Mouse (Mus musculus): ENCODE data around the gene Prickle2. TPM values are rescaled to one million over a fixed set of nuclear protein-coding genes. Genes with fewer than 3 reads are reported as not detected.

Gene Prickle2
- polyA plus RNA-seq, 1 experiment from 2014 or later: 1.7 TPM

GRCm38 (mm10) chr6:92726121-92726520, 20.2 kb upstream of the Prickle2 start:
- Histone ChIP-seq H3K9me3 (ENCODE audit: control insufficient read depth, low read length) (no peaks in the 10 kb centered on the region), H3K9ac (ENCODE audit: low read depth, low read length) (no peak overlapping the region), H3K36me3 (ENCODE audit: control insufficient read depth, insufficient read depth, low read length) (no peaks in the 10 kb centered on the region), H3K4me2 (no peak overlapping the region), H3K27ac (ENCODE audit: low read depth, low read length) (no peak overlapping the region), H3K27me3 (replicated peaks; ENCODE audit: control insufficient read depth, insufficient read depth, low read length) (no peaks in the 10 kb centered on the region), H3K4me1 (replicated peaks; ENCODE audit: control insufficient read depth, insufficient read depth, low read length) (no peaks in the 10 kb centered on the region), H3K4me3 (ENCODE audit: low read depth, low read length) (no peak overlapping the region)
- no peak for DNase-seq (ENCODE audit: low spot score)
- ATAC-seq (replicated peaks; ENCODE audit: low FRiP score): no peak
- WGBS: 66% methylated on average over 5 of the region's 5 CpGs

GRCm38 (mm10) chr6:92724394-92724793, 18.4 kb upstream of the Prickle2 start:
- Histone ChIP-seq H3K9ac (ENCODE audit: low read depth, low read length) (no peak overlapping the region), H3K4me1 (replicated peaks; ENCODE audit: control insufficient read depth, insufficient read depth, low read length) (no peaks in the 10 kb centered on the region), H3K36me3 (ENCODE audit: control insufficient read depth, insufficient read depth, low read length) (no peaks in the 10 kb centered on the region), H3K4me2 (no peak overlapping the region), H3K27ac (ENCODE audit: low read depth, low read length) (no peak overlapping the region), H3K4me3 (ENCODE audit: low read depth, low read length) (no peak overlapping the region), H3K9me3 (ENCODE audit: control insufficient read depth, low read length) (no peaks in the 10 kb centered on the region), H3K27me3 (replicated peaks; ENCODE audit: control insufficient read depth, insufficient read depth, low read length) (no peaks in the 10 kb centered on the region)
- no peak for ATAC-seq (replicated peaks; ENCODE audit: low FRiP score)
- WGBS: 69% methylated on average over 2 of the region's 2 CpGs
- no peak for DNase-seq (ENCODE audit: low spot score)

GRCm38 (mm10) chr6:92715806-92716205, 9.9 kb upstream of the Prickle2 start:
- ATAC-seq (replicated peaks; ENCODE audit: low FRiP score) (no peak), DNase-seq (ENCODE audit: low spot score) (no peak)
- H3K4me1 ChIP-seq (replicated peaks; ENCODE audit: control insufficient read depth, insufficient read depth, low read length): no peaks in the 10 kb centered on the region

GRCm38 (mm10) chr6:92714748-92715147, 8.8 kb upstream of the Prickle2 start:
- H3K27me3 ChIP-seq (replicated peaks; ENCODE audit: control insufficient read depth, insufficient read depth, low read length): no peaks in the 10 kb centered on the region
- ATAC-seq (replicated peaks; ENCODE audit: low FRiP score) (no peak), DNase-seq (ENCODE audit: low spot score) (no peak)
- WGBS: 81% methylated on average over 4 of the region's 4 CpGs
- H3K4me1 ChIP-seq (replicated peaks; ENCODE audit: control insufficient read depth, insufficient read depth, low read length): no peaks in the 10 kb centered on the region
- no peak overlapping the region for H3K9ac ChIP-seq (ENCODE audit: low read depth, low read length)
- H3K27ac ChIP-seq (ENCODE audit: low read depth, low read length): no peak overlapping the region
- no peak overlapping the region for H3K4me2 ChIP-seq
- H3K36me3 ChIP-seq (ENCODE audit: control insufficient read depth, insufficient read depth, low read length): no peaks in the 10 kb centered on the region
- H3K4me3 ChIP-seq (ENCODE audit: low read depth, low read length): no peak overlapping the region
- no peaks in the 10 kb centered on the region for H3K9me3 ChIP-seq (ENCODE audit: control insufficient read depth, low read length)

More at GRCm38 (mm10) chr6:92715806-92716205, 9.9 kb upstream of the Prickle2 start:
- Histone ChIP-seq H3K4me2 (no peak overlapping the region), H3K9ac (ENCODE audit: low read depth, low read length) (no peak overlapping the region), H3K27ac (ENCODE audit: low read depth, low read length) (no peak overlapping the region), H3K36me3 (ENCODE audit: control insufficient read depth, insufficient read depth, low read length) (no peaks in the 10 kb centered on the region), H3K9me3 (ENCODE audit: control insufficient read depth, low read length) (no peaks in the 10 kb centered on the region), H3K27me3 (replicated peaks; ENCODE audit: control insufficient read depth, insufficient read depth, low read length) (no peaks in the 10 kb centered on the region), H3K4me3 (ENCODE audit: low read depth, low read length) (no peak overlapping the region)
- WGBS: 52% methylated on average over 3 of the region's 3 CpGs

- ATAC-seq (replicated peaks; ENCODE audit: low FRiP score) (no peak), DNase-seq (ENCODE audit: low spot score) (no peak)
- H3K9ac ChIP-seq (ENCODE audit: low read depth, low read length): no peak overlapping the region
- H3K36me3 ChIP-seq (ENCODE audit: control insufficient read depth, insufficient read depth, low read length): no peaks in the 10 kb centered on the region
- no peak overlapping the region for H3K4me2 ChIP-seq
- H3K27me3 ChIP-seq (replicated peaks; ENCODE audit: control insufficient read depth, insufficient read depth, low read length): peaks cover 17% of the 10 kb centered on the region
- 65% methylated on average over 4 of the region's 4 CpGs for WGBS
- H3K27ac ChIP-seq (ENCODE audit: low read depth, low read length): no peak overlapping the region
- H3K9me3 ChIP-seq (ENCODE audit: control insufficient read depth, low read length): no peaks in the 10 kb centered on the region
- no peaks in the 10 kb centered on the region; the same call in 1 of the 2 replicates for H3K4me1 ChIP-seq (replicated peaks; ENCODE audit: control insufficient read depth, insufficient read depth, low read length)
- H3K4me3 ChIP-seq (ENCODE audit: low read depth, low read length): no peak overlapping the region
Observed at GRCm38 (mm10) chr6:92708137-92708536, 2.2 kb upstream of the Prickle2 start.

GRCm38 (mm10) chr6:92705353-92706144, 406 bp downstream of the Prickle2 start:
- no peak for DNase-seq (ENCODE audit: low spot score)
- Histone ChIP-seq H3K9me3 (ENCODE audit: control insufficient read depth, low read length) (no peaks in the 10 kb centered on the region), H3K4me2 (peak overlapping the region; percentile 92), H3K27me3 (replicated peaks; ENCODE audit: control insufficient read depth, insufficient read depth, low read length) (peaks cover 17% of the 10 kb centered on the region), H3K4me1 (replicated peaks; ENCODE audit: control insufficient read depth, insufficient read depth, low read length) (no peaks in the 10 kb centered on the region; the same call in 1 of the 2 replicates), H3K36me3 (ENCODE audit: control insufficient read depth, insufficient read depth, low read length) (no peaks in the 10 kb centered on the region), H3K4me3 (ENCODE audit: low read depth, low read length) (peak overlapping the region; percentile 61), H3K27ac (ENCODE audit: low read depth, low read length) (no peak overlapping the region), H3K9ac (ENCODE audit: low read depth, low read length) (0 out of 2 replicates have a peak overlapping the region, but pooled peaks have one; percentile 37)
- peak; percentile 29 for ATAC-seq (replicated peaks; ENCODE audit: low FRiP score)
- 6% methylated on average over 39 of the region's 39 CpGs for WGBS

GRCm38 (mm10) chr6:92704810-92705209, 1.1 kb downstream of the Prickle2 start:
- H3K9me3 ChIP-seq (ENCODE audit: control insufficient read depth, low read length): no peaks in the 10 kb centered on the region
- H3K4me1 ChIP-seq (replicated peaks; ENCODE audit: control insufficient read depth, insufficient read depth, low read length): no peaks in the 10 kb centered on the region; the same call in 1 of the 2 replicates
- H3K36me3 ChIP-seq (ENCODE audit: control insufficient read depth, insufficient read depth, low read length): no peaks in the 10 kb centered on the region
- H3K4me3 ChIP-seq (ENCODE audit: low read depth, low read length): no peak overlapping the region
- DNase-seq (ENCODE audit: low spot score) (no peak), ATAC-seq (replicated peaks; ENCODE audit: low FRiP score) (no peak)
- no peak overlapping the region for H3K27ac ChIP-seq (ENCODE audit: low read depth, low read length)
- peaks cover 17% of the 10 kb centered on the region for H3K27me3 ChIP-seq (replicated peaks; ENCODE audit: control insufficient read depth, insufficient read depth, low read length)
- WGBS: 36% methylated on average over 9 of the region's 9 CpGs
- H3K9ac ChIP-seq (ENCODE audit: low read depth, low read length): no peak overlapping the region
- H3K4me2 ChIP-seq: peak overlapping the region; percentile 92; the same call in 1 of the 2 replicates

- H3K9ac ChIP-seq (ENCODE audit: low read depth, low read length): no peak overlapping the region
- 56% methylated on average over 3 of the region's 3 CpGs for WGBS
- H3K4me1 ChIP-seq (replicated peaks; ENCODE audit: control insufficient read depth, insufficient read depth, low read length): no peaks in the 10 kb centered on the region
- H3K9me3 ChIP-seq (ENCODE audit: control insufficient read depth, low read length): no peaks in the 10 kb centered on the region
- no peak overlapping the region for H3K27ac ChIP-seq (ENCODE audit: low read depth, low read length)
- H3K4me2 ChIP-seq: no peak overlapping the region
- ATAC-seq (replicated peaks; ENCODE audit: low FRiP score): no peak
- no peak overlapping the region for H3K4me3 ChIP-seq (ENCODE audit: low read depth, low read length)
- DNase-seq (ENCODE audit: low spot score): no peak
- H3K27me3 ChIP-seq (replicated peaks; ENCODE audit: control insufficient read depth, insufficient read depth, low read length): no peaks in the 10 kb centered on the region; the same call in none of the 2 replicates
- H3K36me3 ChIP-seq (ENCODE audit: control insufficient read depth, insufficient read depth, low read length): no peaks in the 10 kb centered on the region
Observed at GRCm38 (mm10) chr6:92699491-92700209, 6.3 kb downstream of the Prickle2 start.

All from liver, embryonic 11.5 days (tissue).